Mouse (Mus musculus) embryo, embryonic 9.5 days (tissue): ENCODE results near the gene Dcun1d1.

ENCODE experiments used
- DNase-seq: peaks from one replicate; pipeline ENCODE4 v3.0.0-alpha.2; 2017; ENCODE audit errors: extremely low spot score

The Dcun1d1 gene

DNA sequence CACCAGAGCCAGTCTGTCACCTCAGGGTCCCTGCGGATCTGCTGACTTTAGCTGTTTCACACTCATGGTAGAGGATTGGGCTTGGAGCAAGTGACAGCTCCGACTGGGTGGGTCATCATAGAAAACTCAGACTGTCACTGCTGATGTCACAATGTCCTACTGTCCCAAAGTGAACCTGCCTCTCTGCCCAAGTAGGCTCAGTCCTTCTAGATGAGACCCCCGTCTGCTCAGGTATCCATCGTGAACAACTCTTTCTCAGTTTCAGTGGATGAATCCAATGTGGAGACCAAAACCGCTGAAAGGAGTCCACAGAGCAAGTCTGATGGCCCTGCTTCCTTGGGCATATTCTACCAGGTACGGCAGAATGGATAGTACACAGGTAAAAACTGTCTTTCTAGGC is at the start of gene Dcun1d1:
TSS of gene Dcun1d1 (minus strand) at position 101 of the 400 bp plus-strand sequence.
- DNase-seq = no peak

DNA sequence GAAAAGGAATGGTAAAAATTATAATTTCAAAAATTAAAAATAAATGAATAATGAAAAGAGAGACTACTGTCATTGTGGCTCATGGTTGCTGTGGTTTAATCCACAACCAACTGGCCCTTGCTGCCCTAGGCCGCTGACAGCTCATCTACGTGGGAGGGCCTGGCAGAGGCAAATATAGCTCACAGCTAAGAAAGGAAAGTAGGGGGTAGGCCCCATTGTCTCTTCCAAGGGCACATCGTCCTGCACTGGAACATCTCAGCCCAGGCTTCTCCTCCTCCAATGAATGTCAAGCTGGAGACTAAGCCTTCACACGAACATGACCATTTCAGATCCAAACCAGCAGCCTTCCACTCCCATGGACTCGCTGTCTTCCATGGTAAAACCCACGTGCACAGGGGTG is 49.0 kb upstream of the Dcun1d1 start:
- DNase-seq = no peak

DNA sequence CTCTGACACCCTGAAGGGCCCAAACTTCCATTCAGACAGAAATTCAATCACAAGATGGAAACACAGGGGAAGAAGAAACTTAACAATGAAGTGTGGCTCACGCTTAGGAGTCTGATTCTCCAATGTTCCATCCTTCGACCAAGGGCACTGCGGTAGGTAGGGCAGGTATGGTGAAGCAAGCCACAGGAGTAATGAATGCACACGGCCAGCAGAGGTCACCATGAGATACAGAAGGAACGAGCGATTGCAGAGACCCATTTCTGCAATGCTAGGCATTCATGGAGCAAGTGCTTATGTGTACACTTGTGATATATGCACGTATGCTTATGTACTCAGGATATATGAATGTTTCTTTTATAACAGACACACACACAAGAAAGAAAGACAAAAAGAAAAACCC is 36.3 kb upstream of the Dcun1d1 start:
- DNase-seq = peak; percentile 19

DNA sequence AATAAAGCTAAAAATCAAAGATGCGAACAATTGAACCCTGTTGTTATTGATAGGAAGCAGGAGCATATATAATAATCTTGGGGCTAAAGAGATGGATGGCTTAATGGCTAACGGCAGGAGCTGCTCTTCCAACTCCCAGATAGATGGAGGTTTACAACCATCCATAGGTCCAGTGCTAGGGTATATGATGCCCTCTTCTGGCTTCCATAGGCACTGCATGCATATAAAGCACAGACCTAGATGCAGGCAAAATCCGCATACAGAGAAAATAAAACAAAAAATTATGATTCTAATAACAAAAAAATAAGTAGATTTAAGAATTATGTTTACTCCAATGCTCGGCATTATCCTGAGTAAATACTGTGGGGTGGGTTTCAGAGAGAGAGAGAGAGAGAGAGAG is 35.7 kb upstream of the Dcun1d1 start:
- DNase-seq = peak; percentile 15

DNA sequence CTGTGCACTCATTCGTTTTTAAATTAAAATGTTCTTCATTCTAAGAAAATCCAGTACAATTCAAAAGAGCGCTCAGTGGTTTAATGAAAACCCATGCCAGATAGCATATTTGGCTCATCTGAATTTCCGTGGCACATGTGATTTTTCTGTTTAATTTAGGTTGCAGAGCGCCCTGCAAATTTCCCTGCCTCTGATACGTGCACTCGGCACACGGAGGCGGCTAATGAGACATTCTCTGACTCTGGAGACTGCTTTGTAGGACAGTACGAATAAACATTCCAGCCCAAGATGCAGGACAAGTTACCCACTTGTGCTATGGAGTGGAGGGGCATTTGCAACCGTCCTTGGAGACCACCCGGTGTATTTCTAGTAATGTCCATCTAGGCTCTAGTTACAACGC is 33.9 kb upstream of the Dcun1d1 start:
- DNase-seq = no peak

DNA sequence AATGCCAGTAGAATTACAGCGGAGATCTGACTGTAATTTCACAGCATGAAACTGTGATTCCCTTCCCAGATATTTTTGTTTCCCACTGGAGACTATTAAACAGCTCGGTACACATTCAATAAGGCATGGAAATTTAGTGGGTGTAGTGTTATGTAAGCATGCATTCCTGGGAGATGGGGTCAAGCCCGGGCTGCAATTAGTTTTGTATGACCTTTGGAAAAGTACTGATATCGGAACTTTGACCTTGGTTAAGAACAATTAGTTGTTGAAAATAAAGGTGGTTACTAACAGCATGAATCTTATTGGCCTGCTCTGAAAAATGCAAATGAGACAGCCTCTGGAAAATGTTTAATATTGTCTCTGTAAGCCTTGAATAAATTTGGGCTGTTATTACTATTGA is 33.2 kb upstream of the Dcun1d1 start:
- no peak for DNase-seq

DNA sequence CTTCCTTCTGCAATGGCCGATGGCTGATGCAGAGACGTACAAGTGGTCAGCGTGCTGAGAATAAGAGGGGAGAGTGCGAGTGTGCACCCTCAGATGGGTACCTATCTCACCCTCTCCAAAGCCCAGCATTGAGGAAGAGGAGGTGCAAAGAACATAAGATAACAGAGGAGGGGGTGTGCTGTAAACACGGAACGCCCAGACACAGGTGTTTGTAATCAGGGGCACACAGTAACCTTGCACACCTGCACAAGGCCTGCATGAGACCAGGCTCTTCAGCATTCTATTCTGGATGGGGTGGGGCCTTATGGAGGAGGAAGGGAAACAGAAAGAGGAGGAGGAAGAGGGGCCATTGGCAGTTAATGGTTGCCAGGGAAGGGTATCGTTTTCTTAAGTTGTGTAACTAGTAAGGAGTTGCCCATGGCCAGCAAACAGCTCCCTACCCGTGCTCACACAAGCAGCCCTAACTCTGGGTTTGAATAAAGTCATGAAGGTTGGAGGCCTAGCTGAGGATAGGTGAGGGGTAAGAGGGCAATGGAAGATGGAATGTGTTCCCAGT is 30.2 kb upstream of the Dcun1d1 start:
- no peak for DNase-seq

DNA sequence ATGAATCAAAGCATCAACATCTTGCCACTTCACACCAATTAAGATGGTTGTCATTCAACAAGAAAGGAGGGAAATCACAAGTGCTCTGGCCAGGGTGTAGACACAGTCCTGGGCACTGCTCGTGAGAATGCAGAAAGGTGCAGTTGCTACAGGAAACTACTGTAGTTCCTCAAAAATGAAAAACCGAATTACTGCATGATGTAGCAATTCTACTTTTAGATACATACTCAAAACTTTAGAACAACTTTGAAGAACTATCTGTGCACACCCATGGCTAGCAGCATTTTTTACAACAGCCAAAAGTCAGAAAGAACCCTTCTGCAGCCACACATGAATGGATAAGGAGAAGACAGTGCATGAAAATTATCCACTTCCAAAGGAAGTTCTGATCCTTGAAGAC is 29.2 kb upstream of the Dcun1d1 start:
- DNase-seq = no peak

DNA sequence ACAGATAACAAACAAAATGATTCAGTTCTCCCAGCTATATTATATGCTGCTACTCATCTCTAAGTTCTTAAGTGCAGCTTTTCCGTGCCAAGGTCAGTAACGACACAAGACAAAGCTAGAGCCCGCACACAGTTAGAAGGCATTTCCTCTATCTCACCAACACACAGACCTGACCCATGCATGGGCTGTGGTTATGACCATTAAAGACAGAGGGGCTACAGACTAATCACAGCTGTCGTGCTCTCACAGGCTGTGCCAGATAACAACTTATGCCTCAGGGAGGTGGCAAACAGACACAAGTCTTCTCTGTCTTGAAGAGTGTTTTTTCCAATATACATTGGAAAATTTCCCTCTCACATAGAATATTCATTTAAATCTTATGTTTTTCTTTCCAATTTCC is 27.7 kb upstream of the Dcun1d1 start:
- DNase-seq = no peak

DNA sequence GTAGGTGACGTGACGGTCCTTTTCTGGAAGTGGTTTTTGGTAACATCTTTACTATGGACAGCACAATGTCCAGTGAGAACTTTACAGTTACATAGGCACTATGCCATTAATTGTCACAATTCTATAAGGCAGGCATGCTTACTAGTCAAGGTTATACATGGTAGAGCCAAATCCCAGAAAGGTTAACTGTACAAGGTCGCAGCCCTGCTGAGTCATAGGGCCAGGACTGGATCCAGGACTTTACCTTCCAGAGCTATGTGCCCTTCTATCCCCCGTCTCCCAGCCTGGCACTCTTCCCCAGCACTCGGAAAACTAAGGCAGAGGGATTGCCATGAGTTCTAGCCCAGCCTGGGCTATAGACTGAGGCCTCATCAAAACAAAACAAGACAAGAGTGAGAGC is 26.7 kb upstream of the Dcun1d1 start:
- no peak for DNase-seq

DNA sequence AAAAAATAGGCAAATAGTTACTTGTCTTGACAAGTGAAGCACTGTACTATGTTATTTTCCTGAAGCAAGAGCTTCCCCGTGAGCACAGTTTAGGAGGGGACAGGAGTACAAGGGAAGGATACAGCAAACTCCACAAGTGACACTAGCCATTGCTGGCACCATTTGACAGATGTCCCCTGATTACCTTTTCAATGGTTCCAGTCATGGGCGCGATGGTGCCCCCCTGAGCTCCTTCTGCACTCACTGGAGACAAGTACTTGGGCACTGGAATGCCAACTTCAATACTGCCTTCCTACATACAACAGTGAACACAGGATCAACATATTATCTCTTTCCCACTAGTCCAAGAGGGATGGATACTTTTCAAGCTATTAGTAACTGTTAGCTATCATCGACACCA is 26.2 kb upstream of the Dcun1d1 start:
- no peak for DNase-seq

DNA sequence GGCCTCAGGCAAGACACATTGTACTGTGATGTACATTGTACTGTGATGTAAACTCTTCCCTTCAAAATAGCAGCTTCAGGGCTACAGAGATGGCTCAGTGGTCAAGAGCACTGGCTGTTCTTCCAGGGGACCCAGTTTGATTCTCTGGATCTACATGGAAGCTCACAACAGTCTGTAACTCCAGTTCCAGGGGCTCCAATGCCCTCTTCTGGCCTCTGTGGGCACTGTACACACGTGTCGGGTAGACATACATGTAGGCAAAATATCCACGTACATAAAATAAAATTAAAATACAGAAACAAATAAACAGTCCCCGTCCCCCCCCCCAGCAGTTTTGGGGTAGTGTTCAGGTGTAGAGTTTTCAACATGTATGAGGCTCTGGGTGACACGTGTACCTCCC is 25.7 kb upstream of the Dcun1d1 start:
- DNase-seq = no peak

DNA sequence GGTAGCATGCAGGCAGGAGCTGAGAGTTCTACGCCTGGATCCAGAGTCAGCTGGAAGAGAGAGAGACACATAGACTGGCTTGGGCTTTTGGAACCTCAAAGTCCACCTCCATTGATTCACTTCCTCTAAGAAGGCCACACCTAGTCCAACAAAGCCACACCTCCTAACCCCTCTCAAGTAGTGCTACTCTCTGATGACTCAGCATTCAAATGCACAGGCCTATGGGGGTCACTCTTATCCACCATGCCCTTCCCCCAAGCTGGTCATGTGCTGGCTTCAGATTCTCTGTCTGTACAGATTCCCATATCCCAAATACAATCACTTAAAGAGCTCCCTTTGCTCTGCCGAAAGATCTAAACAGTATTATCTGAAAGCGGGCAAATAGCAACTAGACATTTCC is 20.0 kb upstream of the Dcun1d1 start:
- DNase-seq = no peak

DNA sequence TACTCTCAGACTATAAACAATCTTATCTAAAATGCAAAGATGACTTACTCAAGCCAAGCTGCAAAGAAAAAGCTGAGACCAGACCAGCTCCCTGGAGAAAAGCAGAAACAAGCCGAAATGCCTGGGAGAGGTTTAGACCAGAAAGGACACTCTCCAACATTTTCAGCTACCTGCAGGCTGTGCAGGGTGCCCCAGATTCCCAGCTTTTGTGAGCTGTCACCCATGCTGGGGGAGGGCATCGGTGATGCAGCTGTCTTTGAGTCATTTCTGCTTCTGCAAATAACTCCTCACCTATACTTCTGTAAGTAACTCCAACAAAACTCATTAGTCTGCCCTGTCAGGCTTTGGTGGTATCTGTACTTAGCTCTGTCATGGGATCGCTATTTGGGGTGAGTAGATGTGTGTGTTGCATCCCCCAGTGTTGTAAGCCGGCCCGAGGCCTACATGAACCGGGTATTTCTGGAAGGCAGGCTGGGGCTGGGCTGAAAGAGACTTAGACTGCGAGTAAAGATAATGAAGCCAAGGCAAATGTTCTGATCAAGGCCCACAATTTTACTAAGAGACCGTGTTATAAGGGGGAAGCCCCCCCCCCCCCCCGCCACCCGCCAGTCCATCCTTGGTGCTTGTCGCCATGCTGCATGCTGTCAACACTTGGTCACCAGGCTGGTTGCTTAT is 17.8 kb upstream of the Dcun1d1 start:
- DNase-seq = no peak

DNA sequence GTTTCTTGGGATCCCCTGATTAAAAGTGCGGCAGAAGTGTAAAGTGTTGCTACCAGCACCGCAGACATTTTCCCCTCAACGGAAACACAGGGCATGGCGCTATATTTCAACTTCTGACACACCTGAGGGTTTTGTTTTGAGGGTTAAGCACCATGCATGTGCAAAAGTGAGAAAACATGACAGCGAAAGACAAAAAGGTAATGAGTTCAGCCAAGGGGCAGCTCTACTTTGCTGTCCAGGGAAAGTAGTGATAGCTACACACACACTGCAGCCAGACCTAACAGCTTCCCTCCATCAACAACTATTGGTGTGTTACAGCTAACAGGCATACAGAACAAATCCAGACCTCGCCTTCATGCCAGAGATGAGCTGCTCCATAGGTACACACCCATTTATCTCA is 16.6 kb upstream of the Dcun1d1 start:
- DNase-seq = no peak

DNA sequence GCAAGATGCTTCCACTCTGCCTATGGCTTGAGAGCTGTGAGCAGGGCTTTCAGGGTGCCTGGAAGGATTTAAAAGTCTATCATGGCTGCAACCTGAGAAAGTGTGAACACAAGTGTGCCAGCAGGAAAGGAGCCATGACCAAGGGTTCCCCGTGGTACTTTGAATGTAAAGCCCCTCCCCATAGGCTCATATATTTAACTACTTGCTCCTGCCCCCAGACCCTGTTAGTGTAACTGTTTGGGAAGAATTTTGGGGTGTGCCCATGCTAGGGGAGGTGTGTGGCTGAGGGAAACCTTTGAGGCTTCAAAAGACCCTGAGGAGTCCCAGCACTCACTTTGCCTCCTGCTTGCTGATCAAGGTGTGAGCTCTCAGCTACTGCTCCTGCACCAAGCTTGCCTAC is 15.9 kb upstream of the Dcun1d1 start:
- DNase-seq = no peak

DNA sequence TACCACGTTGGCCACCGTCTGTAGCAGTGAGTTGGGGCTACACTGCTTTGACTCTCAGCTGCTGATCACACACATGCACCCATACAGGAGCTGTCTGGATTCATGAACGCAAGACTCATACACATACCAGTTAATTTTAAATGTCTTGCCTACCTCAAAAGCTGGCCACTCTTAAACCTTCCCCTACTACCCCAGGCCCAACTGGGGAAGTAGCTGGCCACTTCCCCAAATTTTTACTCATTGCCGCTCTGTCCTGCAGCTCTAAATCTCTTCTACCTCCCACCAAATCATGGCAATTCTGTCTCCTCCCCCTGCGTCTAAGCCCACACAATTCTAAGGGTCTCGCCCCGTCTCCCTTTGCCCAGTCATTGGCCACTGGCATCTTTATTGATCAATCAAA is 11.0 kb upstream of the Dcun1d1 start:
- DNase-seq = no peak

DNA sequence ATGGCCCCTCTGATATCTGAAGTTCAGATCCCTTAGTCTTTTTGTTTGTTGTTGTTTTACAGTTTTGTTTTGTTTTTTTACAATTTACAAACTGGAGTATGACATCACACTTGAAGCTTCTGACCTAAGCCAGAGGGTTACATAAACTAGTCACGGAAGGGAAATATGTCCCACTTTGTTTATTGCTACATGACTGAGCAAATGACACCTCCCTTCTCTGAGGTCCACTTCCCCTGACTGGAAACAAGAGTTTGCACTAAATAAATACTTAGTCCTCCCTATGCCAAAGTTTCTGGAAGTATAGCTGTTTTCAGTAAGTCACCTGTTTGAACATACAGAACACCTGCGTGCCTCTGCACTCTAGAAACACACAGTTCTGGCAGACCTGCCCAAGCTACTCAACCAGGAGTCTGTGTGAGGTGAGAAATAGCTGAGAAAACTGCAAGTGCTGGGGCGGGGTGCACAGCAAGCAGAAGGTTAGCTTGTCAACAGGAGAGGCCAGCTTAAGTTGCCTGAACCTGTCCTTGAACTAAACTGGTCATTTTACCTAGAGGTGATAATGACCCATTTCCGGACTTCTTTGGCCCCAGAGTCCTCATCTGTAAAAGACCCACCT is 3.4 kb upstream of the Dcun1d1 start:
- DNase-seq = no peak

DNA sequence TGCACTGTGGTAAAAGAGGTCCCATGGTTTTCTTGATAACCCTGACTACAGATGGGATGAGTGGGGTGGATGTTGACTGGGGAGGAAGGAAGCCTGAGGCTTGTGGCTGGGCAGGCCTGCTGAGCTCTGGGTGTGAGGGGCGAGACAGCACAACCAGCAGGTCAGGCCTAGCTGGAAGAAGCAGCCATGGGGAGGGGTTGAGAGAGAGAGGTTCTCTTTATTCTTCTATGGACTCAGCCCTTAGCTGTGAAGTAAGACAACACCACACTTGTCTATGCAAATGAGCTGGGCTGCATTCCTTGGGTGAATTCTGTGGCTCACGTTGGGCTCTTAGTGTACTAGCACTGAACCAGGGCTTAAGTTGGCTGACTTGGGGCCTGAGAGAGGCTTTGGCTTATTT is 2.8 kb upstream of the Dcun1d1 start:
- DNase-seq = no peak

DNA sequence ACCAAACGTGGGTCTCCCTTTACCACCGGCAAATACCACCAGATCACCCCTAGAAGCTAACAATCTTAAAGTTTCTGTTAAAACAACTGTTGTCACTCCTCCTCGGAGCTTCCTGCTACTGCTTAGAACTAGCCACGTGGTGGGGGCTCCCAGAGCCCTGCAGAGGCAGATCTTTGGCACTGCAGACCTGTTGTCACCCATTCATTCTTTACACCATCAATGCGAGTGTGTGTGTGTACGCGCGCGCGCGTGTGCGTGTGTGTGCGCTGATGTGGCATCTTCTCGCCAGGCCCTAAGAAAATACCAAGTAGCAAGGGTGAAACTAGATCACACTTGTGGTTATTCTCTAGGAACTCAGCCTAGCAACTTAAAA is 3.9 kb downstream of the Dcun1d1 start:
- DNase-seq = peak; percentile 59

DNA sequence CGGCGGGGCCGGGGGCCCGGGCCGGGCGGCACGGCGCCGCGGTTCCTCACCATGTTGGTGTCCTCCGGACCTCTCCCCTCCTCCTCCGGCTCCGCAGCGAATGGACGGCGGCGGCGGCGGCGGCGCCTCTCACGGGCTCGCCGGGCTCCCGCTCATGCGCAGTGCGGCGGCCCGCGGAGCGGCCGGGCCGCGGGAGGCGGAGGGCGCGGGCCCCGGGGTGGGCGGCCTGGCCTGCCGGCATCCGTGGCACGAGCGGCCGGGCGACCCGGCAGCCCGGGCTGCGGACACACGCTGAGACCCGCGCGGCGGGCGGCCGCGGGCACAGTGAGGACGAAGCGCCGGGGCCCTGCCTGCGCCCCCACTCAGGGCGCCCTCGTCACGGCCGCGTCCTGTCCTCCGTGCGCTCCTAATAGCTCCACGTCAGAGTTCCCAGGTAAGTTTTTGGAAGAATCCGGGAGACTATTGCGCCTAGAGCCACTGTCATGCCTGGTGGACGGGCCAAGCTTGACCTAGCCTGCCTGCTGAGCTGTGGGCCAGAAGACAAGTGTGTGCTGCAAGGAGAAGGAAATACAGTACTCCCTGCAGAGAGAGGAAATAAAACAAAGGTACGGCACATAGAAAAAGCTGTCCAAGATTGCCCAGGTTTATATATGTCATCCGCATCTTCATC is 4.4 kb downstream of the Dcun1d1 start:
- DNase-seq = peak; percentile 83

DNA sequence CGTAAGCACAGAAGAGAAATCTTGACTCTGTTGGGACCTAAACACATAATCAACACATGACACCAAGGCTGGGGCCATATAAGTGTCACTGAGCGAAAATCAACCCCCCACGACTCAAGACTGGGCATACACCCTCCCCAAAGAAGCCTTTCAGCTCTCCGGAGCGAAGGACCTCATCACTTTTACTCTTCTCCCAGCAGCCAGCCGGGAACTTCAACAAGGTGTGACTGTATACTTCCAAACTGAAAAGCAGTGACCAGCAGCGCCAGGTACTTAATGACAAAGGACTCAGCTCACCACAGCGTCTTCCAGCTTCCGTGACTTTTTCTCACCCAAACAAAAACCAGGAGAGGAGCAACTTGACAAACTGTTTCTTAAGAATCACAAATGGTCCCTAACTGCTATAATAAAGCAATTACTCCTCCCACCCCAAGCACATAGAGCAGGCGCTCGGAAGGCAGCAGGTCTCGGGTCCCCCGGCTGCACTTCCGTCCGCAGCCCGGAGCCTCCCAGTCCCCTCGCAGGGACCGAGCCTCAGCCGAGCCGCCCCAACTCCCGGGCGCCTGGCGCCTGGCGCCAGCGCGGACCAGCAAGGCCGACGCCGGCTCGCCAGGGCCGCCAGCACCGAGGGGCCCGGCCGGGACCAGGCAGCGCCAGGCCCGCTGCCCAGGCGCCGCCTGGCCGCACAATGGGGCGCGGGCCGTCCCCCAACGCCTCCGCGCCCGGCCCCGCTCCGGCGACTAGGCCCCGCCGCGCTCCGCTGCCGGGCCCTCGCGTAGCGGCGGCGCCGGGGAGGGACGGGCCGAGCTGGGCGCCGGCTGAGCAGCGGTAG is 5.1 kb downstream of the Dcun1d1 start:
- peak; percentile 69 for DNase-seq
